Mouse (Mus musculus) hindbrain, embryonic 16.5 days (tissue): ENCODE results near the gene 4930415O20Rik. TPM values are rescaled to one million over a fixed set of nuclear protein-coding genes. Genes with fewer than 3 reads are reported as not detected.

Source experiments
- ATAC-seq: fragments of 200-750 bp; cut with Nextera tagmentation; 2 replicates; pipeline ENCODE4 v1.8.0; 2017; ENCODE audit warnings: moderate TSS enrichment, moderate library complexity
- H3K27ac ChIP-seq: fragments of 300-500 bp; sonication (generic); 2 replicates; pipeline ENCODE4 v1.5.1; 2014; ENCODE audit warnings: low read depth, mild to moderate bottlenecking, control low read depth, low read length, moderate library complexity
- H3K27me3 ChIP-seq: fragments of 300-500 bp; sonication (generic); replicated peaks from 2 replicates; pipeline ENCODE4 v1.6.1; 2014; ENCODE audit warnings: low read length; ENCODE audit not compliant: control insufficient read depth, insufficient read depth
- H3K36me3 ChIP-seq: fragments of 300-500 bp; sonication (generic); 2 replicates; pipeline ENCODE4 v1.6.1; 2014; ENCODE audit warnings: mild to moderate bottlenecking, low read length, moderate library complexity, mixed read lengths; ENCODE audit not compliant: control insufficient read depth, insufficient read depth
- H3K4me1 ChIP-seq: fragments of 300-500 bp; sonication (generic); 2 replicates; pipeline ENCODE4 v1.6.1; 2014; ENCODE audit warnings: low read depth, low read length; ENCODE audit not compliant: control insufficient read depth, insufficient read depth
- H3K4me2 ChIP-seq: fragments of 300-500 bp; sonication (generic); 2 replicates; pipeline ENCODE4 v1.6.1; 2014; ENCODE audit warnings: mild to moderate bottlenecking, low read length, control low read depth, moderate library complexity
- H3K4me3 ChIP-seq: fragments of 300-500 bp; sonication (generic); 2 replicates; pipeline ENCODE4 v1.5.1; 2014; ENCODE audit warnings: mild to moderate bottlenecking, low read length, control low read depth, moderate library complexity
- H3K9ac ChIP-seq: fragments of 300-500 bp; sonication (generic); 2 replicates; pipeline ENCODE4 v1.6.1; 2014; ENCODE audit warnings: low read depth, mild to moderate bottlenecking, control low read depth, low read length, moderate library complexity
- H3K9me3 ChIP-seq: fragments of 300-500 bp; sonication (generic); 2 replicates; pipeline ENCODE4 v1.6.1; 2014; ENCODE audit warnings: mild to moderate bottlenecking, low read length, moderate library complexity; ENCODE audit not compliant: control insufficient read depth
- WGBS: fragments of 180-500 bp; shearing (Covaris S2); extraction: QIAGEN DNeasy Blood & Tissue Kit; methylation state at CpG from one replicate; pipeline ENCODE4 v1.1.7; 2014; 5-methylcytosine and 5-hydroxymethylcytosine counted together
- polyA plus RNA-seq: library from polyadenylated mRNA; unstranded; fragments of >200 nt; fragmentation: Nextera tagmentation; extraction: Ambion mirVana; gene quantifications from 2 replicates; pipeline ENCODE4 v1.2.1, GENCODE M21; 2015

Gene 4930415O20Rik
- polyA plus RNA-seq, 1 experiment from 2014 or later, result 0.30 TPM

DNA sequence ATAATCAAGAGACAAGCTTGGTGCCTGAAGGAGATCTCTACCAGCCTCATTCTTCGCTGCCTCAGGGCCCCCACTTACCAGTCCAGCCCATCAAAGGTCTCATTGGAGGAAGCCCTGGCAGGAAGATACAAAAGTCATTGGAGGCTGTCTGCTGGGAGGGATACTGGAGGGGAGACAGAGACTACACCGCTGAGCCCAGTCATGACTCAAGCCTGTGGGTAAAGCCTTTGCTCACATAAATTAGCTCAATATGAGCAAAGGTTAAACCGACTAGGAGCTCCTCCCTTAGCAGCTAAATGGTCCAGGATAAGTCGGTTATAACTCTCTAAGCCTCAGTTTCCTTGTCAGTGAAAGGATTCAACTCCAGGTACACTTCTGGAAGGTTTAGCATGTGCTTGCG is 24.2 kb downstream of the 4930415O20Rik start:
- Histone ChIP-seq H3K9ac (no peak overlapping the region), H3K4me1 (no peaks in the 10 kb centered on the region), H3K36me3 (peaks cover 47% of the 10 kb centered on the region), H3K4me2 (no peak overlapping the region), H3K9me3 (no peaks in the 10 kb centered on the region), H3K27me3 (no peaks in the 10 kb centered on the region), H3K4me3 (no peak overlapping the region), H3K27ac (no peak overlapping the region)
- 95% methylated on average over 5 of the region's 5 CpGs for WGBS
- ATAC-seq, result no peak

- ATAC-seq, result no peak
- Histone ChIP-seq H3K4me3 (no peak overlapping the region), H3K9me3 (no peaks in the 10 kb centered on the region), H3K9ac (no peak overlapping the region), H3K27ac (no peak overlapping the region), H3K4me1 (no peaks in the 10 kb centered on the region), H3K36me3 (peaks cover 45% of the 10 kb centered on the region), H3K4me2 (no peak overlapping the region), H3K27me3 (no peaks in the 10 kb centered on the region)
- WGBS, result 97% methylated on average over 14 of the region's 14 CpGs
Measured at GRCm38 (mm10) chr15:98596609-98597008, 25.8 kb downstream of the 4930415O20Rik start.

GRCm38 (mm10) chr15:98600036-98600709 is 29.4 kb downstream of the 4930415O20Rik start:
- no peak overlapping the region for H3K27ac ChIP-seq
- ATAC-seq, result no peak
- no peaks in the 10 kb centered on the region for H3K9me3 ChIP-seq
- no peak overlapping the region for H3K4me3 ChIP-seq
- 76% methylated on average over 12 of the region's 12 CpGs for WGBS
- H3K36me3 ChIP-seq, result peaks cover 33% of the 10 kb centered on the region
- no peak overlapping the region for H3K9ac ChIP-seq
- no peaks in the 10 kb centered on the region for H3K27me3 ChIP-seq
- peaks cover 19% of the 10 kb centered on the region for H3K4me1 ChIP-seq
- H3K4me2 ChIP-seq, result no peak overlapping the region

DNA sequence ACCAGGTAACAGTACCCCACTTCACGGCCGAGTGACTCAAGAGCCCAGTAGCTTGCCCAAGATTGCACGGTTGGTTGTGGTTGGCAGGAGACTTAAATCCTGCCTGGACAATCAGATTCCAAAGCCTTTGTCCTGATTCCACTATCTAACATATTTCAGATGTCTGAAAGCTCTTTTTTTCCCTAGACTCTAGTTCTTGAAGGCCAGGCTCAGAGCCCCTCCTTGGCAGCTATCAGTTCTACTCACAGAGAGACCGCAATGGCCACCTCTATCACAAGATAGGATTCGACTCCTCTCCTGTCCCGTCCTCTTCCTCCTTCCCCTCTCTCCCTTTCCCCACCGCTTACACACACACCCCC is 31.0 kb downstream of the 4930415O20Rik start:
- peak overlapping the region; percentile 39; the same call in 1 of the 2 replicates for H3K9ac ChIP-seq

DNA sequence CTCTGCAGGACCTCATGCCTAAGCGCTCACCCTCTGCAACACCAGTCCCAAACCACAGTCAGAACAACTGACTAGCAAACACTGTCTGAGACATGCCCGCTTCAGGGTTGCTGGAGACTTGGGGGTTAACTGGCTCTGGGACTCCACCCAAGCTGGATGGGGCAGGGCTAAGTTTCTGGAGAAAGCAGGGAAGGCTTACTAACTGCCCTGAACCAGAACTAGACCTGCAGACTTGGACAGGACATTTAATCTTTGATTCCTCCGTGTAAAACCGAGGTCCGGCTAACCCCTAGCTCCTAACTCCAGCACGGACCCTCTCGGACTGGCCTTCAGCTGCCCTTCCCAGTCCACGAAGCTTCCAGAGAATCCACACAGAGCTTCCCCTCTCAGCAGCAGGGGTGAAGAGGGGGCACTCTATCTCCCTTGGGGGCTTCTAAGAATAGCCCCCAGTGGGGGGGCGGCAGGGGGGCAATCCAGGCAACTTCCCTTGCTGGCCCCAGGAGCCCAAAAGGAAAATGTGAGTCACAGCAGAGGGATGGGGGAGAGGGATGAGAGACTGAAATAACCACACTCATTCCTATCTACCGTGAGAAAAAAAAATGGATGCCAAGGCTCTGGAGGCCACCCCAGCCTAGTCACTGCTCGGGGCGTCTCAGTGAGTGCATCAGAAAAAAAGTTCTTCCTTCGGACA is 31.5 kb downstream of the 4930415O20Rik start:
- WGBS, result 58% methylated on average over 13 of the region's 13 CpGs
- Histone ChIP-seq H3K27me3 (no peaks in the 10 kb centered on the region), H3K27ac (no peak overlapping the region), H3K4me2 (peak overlapping the region; percentile 19; the same call in 1 of the 2 replicates), H3K9me3 (no peaks in the 10 kb centered on the region), H3K4me1 (peaks cover 28% of the 10 kb centered on the region), H3K36me3 (peaks cover 21% of the 10 kb centered on the region), H3K9ac (peak overlapping the region; percentile 39), H3K4me3 (no peak overlapping the region)
- no peak for ATAC-seq

More for the DNA sequence above, 31.0 kb downstream of the 4930415O20Rik start:
- H3K4me3 ChIP-seq, result no peak overlapping the region
- peaks cover 23% of the 10 kb centered on the region for H3K4me1 ChIP-seq
- H3K27me3 ChIP-seq, result no peaks in the 10 kb centered on the region
- no peaks in the 10 kb centered on the region for H3K9me3 ChIP-seq
- H3K4me2 ChIP-seq, result peak overlapping the region; percentile 7; the same call in 1 of the 2 replicates
- no peak overlapping the region for H3K27ac ChIP-seq
- no peak for ATAC-seq
- H3K36me3 ChIP-seq, result peaks cover 24% of the 10 kb centered on the region
- 80% methylated on average over 7 of the region's 7 CpGs for WGBS

DNA sequence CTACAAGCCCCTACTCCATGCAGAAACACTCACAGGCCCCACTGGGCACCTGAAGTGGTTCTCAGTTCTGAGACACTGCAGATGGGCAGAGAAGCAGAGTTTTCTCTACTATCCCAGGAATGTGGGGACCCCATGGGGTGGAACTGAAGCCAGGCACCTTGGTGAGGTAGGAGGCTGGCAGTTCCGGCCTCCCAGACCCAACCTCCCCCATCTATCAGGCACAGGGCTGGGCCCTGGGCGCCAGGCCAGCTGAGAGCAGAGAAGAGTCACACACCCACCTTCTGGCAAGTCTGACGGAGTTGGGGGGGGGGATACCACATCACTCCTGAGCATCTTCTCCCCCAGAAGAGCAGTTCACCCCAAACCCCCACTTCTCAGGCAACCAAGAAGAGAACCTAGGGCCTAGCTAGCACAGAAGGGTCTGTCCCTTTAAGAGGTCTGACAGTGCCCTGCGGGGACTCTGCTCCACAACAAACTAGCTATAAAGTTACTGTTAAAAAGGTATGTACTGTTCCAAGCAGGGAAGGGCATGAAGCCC is 32.2 kb downstream of the 4930415O20Rik start:
- WGBS, result 57% methylated on average over 4 of the region's 4 CpGs
- Histone ChIP-seq H3K27ac (no peak overlapping the region), H3K4me2 (no peak overlapping the region), H3K9me3 (no peaks in the 10 kb centered on the region), H3K36me3 (peaks cover 16% of the 10 kb centered on the region), H3K4me3 (no peak overlapping the region), H3K9ac (no peak overlapping the region), H3K27me3 (no peaks in the 10 kb centered on the region), H3K4me1 (peaks cover 34% of the 10 kb centered on the region)
- ATAC-seq, result no peak

GRCm38 (mm10) chr15:98604041-98604575 is 33.3 kb downstream of the 4930415O20Rik start:
- Histone ChIP-seq H3K9ac (no peak overlapping the region), H3K4me3 (no peak overlapping the region), H3K27ac (no peak overlapping the region), H3K4me2 (no peak overlapping the region), H3K9me3 (no peaks in the 10 kb centered on the region), H3K36me3 (peaks cover 13% of the 10 kb centered on the region), H3K27me3 (no peaks in the 10 kb centered on the region), H3K4me1 (peaks cover 40% of the 10 kb centered on the region)
- no peak for ATAC-seq
- WGBS, result 88% methylated on average over 24 of the region's 24 CpGs

GRCm38 (mm10) chr15:98606051-98606536 is 35.3 kb downstream of the 4930415O20Rik start:
- no peaks in the 10 kb centered on the region for H3K27me3 ChIP-seq
- H3K4me3 ChIP-seq, result no peak overlapping the region
- H3K27ac ChIP-seq, result no peak overlapping the region
- H3K4me2 ChIP-seq, result no peak overlapping the region
- peaks cover 13% of the 10 kb centered on the region for H3K36me3 ChIP-seq
- 91% methylated on average over 12 of the region's 12 CpGs for WGBS
- H3K9ac ChIP-seq, result no peak overlapping the region
- peaks cover 40% of the 10 kb centered on the region for H3K4me1 ChIP-seq
- ATAC-seq, result no peak
- no peaks in the 10 kb centered on the region for H3K9me3 ChIP-seq

DNA sequence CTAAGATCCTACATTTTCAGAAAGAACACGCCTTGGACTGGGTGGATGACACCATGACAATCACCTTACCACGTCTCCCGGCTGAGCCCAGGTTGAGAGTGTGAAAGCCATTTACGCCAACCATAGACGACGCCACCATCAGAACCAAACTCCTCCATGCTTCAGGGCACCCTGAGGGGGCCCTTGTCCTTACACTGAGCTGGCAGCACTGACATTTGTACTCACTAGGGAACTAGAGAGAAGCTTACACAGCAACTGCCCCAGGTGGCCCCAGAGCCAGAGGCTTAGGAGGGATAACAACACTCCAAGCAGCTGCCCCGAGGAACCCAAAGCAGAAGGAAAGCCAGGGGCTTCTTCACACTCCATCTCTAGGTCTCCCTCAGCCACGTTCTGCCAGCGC is 35.9 kb downstream of the 4930415O20Rik start:
- H3K27me3 ChIP-seq, result no peaks in the 10 kb centered on the region
- H3K4me2 ChIP-seq, result no peak overlapping the region
- peaks cover 13% of the 10 kb centered on the region for H3K36me3 ChIP-seq
- H3K27ac ChIP-seq, result no peak overlapping the region
- ATAC-seq, result no peak
- H3K9me3 ChIP-seq, result no peaks in the 10 kb centered on the region
- no peak overlapping the region for H3K4me3 ChIP-seq
- 66% methylated on average over 9 of the region's 9 CpGs for WGBS
- peak overlapping the region; percentile 7; the same call in 1 of the 2 replicates for H3K9ac ChIP-seq
- H3K4me1 ChIP-seq, result peaks cover 40% of the 10 kb centered on the region
